Mouse (Mus musculus): ENCODE data around the gene Mrm2.

- TF ChIP-seq POLR2A (IDR thresholded peaks at IDR 0.05; ENCODE audit: low read depth, low read length) (no peak), EP300 (IDR thresholded peaks at IDR 0.05; ENCODE audit: low read length) (no peak), CTCF (conservative IDR thresholded peaks at IDR 0.05 in 1 of 2, IDR thresholded peaks at IDR 0.05 in 1 of 2; ENCODE audit: low read depth in 2 of 2, low read length in 2 of 2) (no peak)
Measured at GRCm38 (mm10) chr5:140374226-140374625, 42.5 kb upstream of the Mrm2 start.
